Mouse (Mus musculus): Measurements from ENCODE around the gene Gpr27. TPM values are rescaled to one million over a fixed set of nuclear protein-coding genes. Genes with fewer than 3 reads are reported as not detected.

Gpr27 gene
- total RNA-seq, 2 experiments from 2014 or later = 0.10 TPM; not detected in 1

GRCm38 (mm10) chr6:99674482-99674881, 18.0 kb upstream of the Gpr27 start:
- ATAC-seq (replicated peaks; ENCODE audit: poor library complexity) = no peak

- no peak for ATAC-seq (replicated peaks; ENCODE audit: poor library complexity)
These were observed 15.2 kb upstream of the Gpr27 start for GRCm38 (mm10) chr6:99677325-99677724.

- ATAC-seq (replicated peaks; ENCODE audit: poor library complexity) = no peak
These were observed 14.4 kb upstream of the Gpr27 start for GRCm38 (mm10) chr6:99678108-99678507.

GRCm38 (mm10) chr6:99683974-99684373, 8.5 kb upstream of the Gpr27 start:
- no peak for ATAC-seq (replicated peaks; ENCODE audit: poor library complexity)

GRCm38 (mm10) chr6:99684899-99685298, 7.6 kb upstream of the Gpr27 start:
- peak; percentile 84 for ATAC-seq (replicated peaks; ENCODE audit: poor library complexity)

GRCm38 (mm10) chr6:99688513-99688912, 4.0 kb upstream of the Gpr27 start:
- peak; percentile 54 for ATAC-seq (replicated peaks; ENCODE audit: poor library complexity)

- no peak for ATAC-seq (replicated peaks; ENCODE audit: poor library complexity)
These were observed 743 bp upstream of the Gpr27 start for GRCm38 (mm10) chr6:99691666-99692205.

- ATAC-seq (replicated peaks; ENCODE audit: poor library complexity) = no peak
These were observed 700 bp downstream of the Gpr27 start for GRCm38 (mm10) chr6:99692916-99693841.

- ATAC-seq (replicated peaks; ENCODE audit: poor library complexity) = no peak
These were observed 8.0 kb downstream of the Gpr27 start for GRCm38 (mm10) chr6:99700484-99700883.

GRCm38 (mm10) chr6:99711576-99712101, 19.2 kb downstream of the Gpr27 start:
- ATAC-seq (replicated peaks; ENCODE audit: poor library complexity) = no peak

GRCm38 (mm10) chr6:99713256-99713655, 20.8 kb downstream of the Gpr27 start:
- ATAC-seq (replicated peaks; ENCODE audit: poor library complexity) = no peak

GRCm38 (mm10) chr6:99715191-99715590, 22.7 kb downstream of the Gpr27 start:
- ATAC-seq (replicated peaks; ENCODE audit: poor library complexity) = no peak

- ATAC-seq (replicated peaks; ENCODE audit: poor library complexity) = 0 out of 2 replicates have a peak, but pooled peaks have one; percentile 34
These were observed 23.4 kb downstream of the Gpr27 start for GRCm38 (mm10) chr6:99715913-99716312.

- peak; percentile 70; the same call in 1 of the 2 replicates for ATAC-seq (replicated peaks; ENCODE audit: poor library complexity)
These were observed 28.6 kb downstream of the Gpr27 start for GRCm38 (mm10) chr6:99721032-99721431.

- ATAC-seq (replicated peaks; ENCODE audit: poor library complexity) = no peak
These were observed 29.9 kb downstream of the Gpr27 start for GRCm38 (mm10) chr6:99722390-99722789.

- peak; percentile 24; the same call in 1 of the 2 replicates for ATAC-seq (replicated peaks; ENCODE audit: poor library complexity)
These were observed 33.6 kb downstream of the Gpr27 start, which contains the start of gene Prok2 for GRCm38 (mm10) chr6:99725971-99726561. Prok2 (minus strand) TSS chr6:99726392.

- peak; percentile 83 for ATAC-seq (replicated peaks; ENCODE audit: poor library complexity)
These were observed 34.3 kb downstream of the Gpr27 start for GRCm38 (mm10) chr6:99726576-99727303.

GRCm38 (mm10) chr6:99729853-99730252, 37.4 kb downstream of the Gpr27 start:
- no peak for ATAC-seq (replicated peaks; ENCODE audit: poor library complexity)

- ATAC-seq (replicated peaks; ENCODE audit: poor library complexity) = no peak
These were observed 39.4 kb downstream of the Gpr27 start for GRCm38 (mm10) chr6:99731926-99732325.

- no peak for ATAC-seq (replicated peaks; ENCODE audit: poor library complexity)
These were observed 40.2 kb downstream of the Gpr27 start for GRCm38 (mm10) chr6:99732673-99733072.

GRCm38 (mm10) chr6:99734666-99735065, 42.2 kb downstream of the Gpr27 start:
- ATAC-seq (replicated peaks; ENCODE audit: poor library complexity) = no peak
